Mouse (Mus musculus) gastrocnemius, adult 8-10 months (tissue): ENCODE data around the gene Orc2. TPM values are rescaled to one million over a fixed set of nuclear protein-coding genes. Genes with fewer than 3 reads are reported as not detected.
A peak's percentile ranks its signal among the peaks of the same experiment; 100 is the strongest.

ENCODE experiments used
- DNase-seq, 2 experiments: peaks; one replicate each; pipeline ENCODE4 v3.0.0; 2022; ENCODE audit warnings: low spot score in 2 of 2
- total RNA-seq, 4 experiments: library from RNA; stranded (reverse); gene quantifications; 2 replicates each; pipeline ENCODE4 v1.2.4; 2022

The Orc2 gene
- total RNA-seq, 4 experiments from 2014 or later, result 10.5 to 13.9 (median 12.5) TPM

- DNase-seq, result peak; percentile 97 to 99
These were observed 81.3 kb downstream of the Orc2 start, which contains the start of gene Clk1 for GRCm38 (mm10) chr1:58423371-58424248. Gene Clk1 (minus strand): TSS chr1:58424066.

- no peak for DNase-seq
These were observed 82.0 kb downstream of the Orc2 start for GRCm38 (mm10) chr1:58422879-58423278.

DNA sequence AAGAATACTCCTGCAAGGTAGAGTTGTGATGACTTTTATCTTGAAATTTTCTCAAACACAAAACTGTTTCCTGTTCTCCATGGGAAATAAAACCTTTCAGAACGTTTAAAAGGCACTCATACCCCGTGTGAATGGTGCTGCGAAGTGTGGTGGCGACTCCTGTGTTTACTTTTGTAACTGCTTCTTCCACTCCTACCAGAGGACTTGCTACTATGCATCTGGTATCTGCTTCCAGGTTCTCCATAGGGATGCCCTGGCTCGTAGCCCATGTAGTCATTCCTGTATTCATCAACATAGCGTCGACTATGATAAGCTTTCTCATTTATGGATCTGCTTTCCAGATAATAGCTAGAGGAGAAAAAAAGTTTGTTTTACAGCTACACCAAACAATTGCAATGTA lies 83.9 kb downstream of the Orc2 start:
- DNase-seq, result no peak

DNA sequence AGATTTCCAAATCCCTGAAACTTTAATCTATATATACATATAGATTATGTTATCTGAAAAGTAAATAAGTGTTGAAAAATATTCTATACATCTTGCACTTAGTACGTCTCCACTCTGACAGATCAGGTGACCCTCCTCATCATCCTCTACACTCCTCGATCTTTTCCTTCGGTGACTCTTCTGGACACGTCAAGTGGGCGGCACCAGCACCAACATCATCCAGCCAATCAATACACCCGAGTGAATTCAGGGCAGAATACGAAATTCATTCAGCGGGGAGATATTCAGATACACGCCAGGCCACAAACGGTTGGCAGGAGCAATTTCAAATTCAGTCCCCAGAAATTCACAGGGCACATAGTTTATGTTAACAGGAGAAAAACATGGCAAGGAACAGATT lies 84.9 kb downstream of the Orc2 start:
- DNase-seq, result no peak

DNA sequence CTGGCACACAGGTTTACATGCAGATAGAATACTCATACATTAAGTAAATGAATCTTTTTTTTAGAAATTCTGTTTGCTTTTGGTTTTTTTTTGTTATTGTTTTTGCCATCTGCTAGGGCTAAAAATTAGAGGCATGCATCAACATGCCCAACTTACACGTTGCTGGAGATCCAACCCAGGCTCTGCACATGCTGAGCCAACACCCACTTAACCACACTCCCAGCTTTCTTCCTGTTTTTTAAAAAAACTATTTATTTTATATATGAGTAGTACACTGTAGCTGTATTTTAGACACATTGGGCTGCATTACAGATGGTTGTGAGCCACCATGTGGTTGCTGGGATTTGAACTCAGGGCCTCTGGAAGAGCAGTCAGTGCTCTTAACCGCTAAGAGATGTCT lies 88.9 kb downstream of the Orc2 start:
- DNase-seq, result no peak

DNA sequence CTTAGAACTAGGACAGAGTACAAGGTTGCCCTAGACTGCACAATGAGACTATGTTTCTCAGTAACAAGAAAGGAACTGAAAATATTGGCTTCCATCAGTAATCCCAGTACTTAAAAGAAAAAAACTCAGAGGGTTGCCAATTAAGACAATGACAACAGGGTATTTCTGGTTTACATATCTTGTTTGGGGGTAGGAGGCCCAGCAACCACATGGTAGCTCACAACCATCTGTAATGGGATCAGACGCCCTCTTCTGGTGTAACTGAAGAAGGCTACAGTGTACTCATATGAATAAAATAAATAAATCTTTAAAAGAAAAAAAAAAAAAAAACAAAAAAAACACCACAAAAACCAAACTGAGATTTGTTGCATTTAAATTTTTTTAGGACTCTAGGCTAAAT lies 89.5 kb downstream of the Orc2 start:
- no peak for DNase-seq

Other genes with a start within 250 kb of the Orc2 start
- gene Aox2, start 226.8 kb downstream of the Orc2 start, total RNA-seq, result under 1 TPM; 0.04 to 0.24 (median 0.08) TPM
- 10 to 100 TPM; 37.6 to 46.4 (median 43.5) TPM for gene Bzw1, start 112.2 kb downstream of the Orc2 start, total RNA-seq
- gene Clk1, start 81.0 kb downstream of the Orc2 start, total RNA-seq, result 10 to 100 TPM; 25.6 to 43.7 (median 30.1) TPM
- 10 to 100 TPM in 1 of 4 experiments, 1 to 10 TPM in 3; 7.2 to 12.2 (median 9.2) TPM for gene Nif3l1, start 60.0 kb downstream of the Orc2 start, total RNA-seq
- 10 to 100 TPM; 13.0 to 17.2 (median 13.2) TPM for gene Ppil3, start 59.6 kb downstream of the Orc2 start, total RNA-seq
- gene Fam126b, start 81.2 kb upstream of the Orc2 start, total RNA-seq, result 10 to 100 TPM in 2 of 4 experiments, 1 to 10 TPM in 2; 6.9 to 11.5 (median 8.8) TPM
- 100 to 1,000 TPM; 138 to 174 (median 156) TPM for gene Ndufb3, start 81.3 kb upstream of the Orc2 start, total RNA-seq
- gene Als2cr12, start 190.9 kb upstream of the Orc2 start, total RNA-seq, result not detected
- 10 to 100 TPM; 31.3 to 39.7 (median 38.9) TPM for gene Cflar, start 206.4 kb upstream of the Orc2 start, total RNA-seq